Mouse (Mus musculus) liver, embryonic 15.5 days (tissue): ENCODE measurements around the gene Rgs12. TPM values are rescaled to one million over a fixed set of nuclear protein-coding genes. Genes with fewer than 3 reads are reported as not detected.

Experiments
- ATAC-seq: fragments of 200-750 bp; cut with Nextera tagmentation; 2 replicates; pipeline ENCODE4 v1.8.0; 2017; ENCODE audit warnings: moderate number of reproducible peaks, mild to moderate bottlenecking, moderate library complexity; ENCODE audit not compliant: insufficient read depth
- H3K27ac ChIP-seq: fragments of 300-500 bp; sonication (generic); replicated peaks from 2 replicates; pipeline ENCODE4 v1.5.1; 2015; ENCODE audit warnings: mild to moderate bottlenecking, inconsistent platforms
- H3K27me3 ChIP-seq: fragments of 300-500 bp; sonication (generic); 2 replicates; pipeline ENCODE4 v1.6.1; 2015; ENCODE audit warnings: mild to moderate bottlenecking, inconsistent platforms
- H3K36me3 ChIP-seq: fragments of 300-500 bp; sonication (generic); replicated peaks from 2 replicates; pipeline ENCODE4 v1.6.1; 2015; ENCODE audit warnings: moderate library complexity, mild to moderate bottlenecking, inconsistent platforms
- H3K4me1 ChIP-seq: fragments of 300-500 bp; sonication (generic); replicated peaks from 2 replicates; pipeline ENCODE4 v1.6.1; 2015; ENCODE audit warnings: inconsistent platforms
- H3K4me2 ChIP-seq: fragments of 300-500 bp; sonication (generic); 2 replicates; pipeline ENCODE4 v1.6.1; 2015; ENCODE audit warnings: moderate library complexity, mild to moderate bottlenecking, inconsistent platforms
- H3K4me3 ChIP-seq: fragments of 300-500 bp; sonication (generic); replicated peaks from 2 replicates; pipeline ENCODE4 v1.5.1; 2015; ENCODE audit warnings: mild to moderate bottlenecking, inconsistent platforms
- H3K9ac ChIP-seq: fragments of 300-500 bp; sonication (generic); 2 replicates; pipeline ENCODE4 v1.6.1; 2015; ENCODE audit warnings: moderate library complexity, mild to moderate bottlenecking, inconsistent platforms
- H3K9me3 ChIP-seq: fragments of 300-500 bp; sonication (generic); replicated peaks from 2 replicates; pipeline ENCODE4 v1.6.1; 2016; ENCODE audit warnings: inconsistent platforms
- WGBS: fragments of 180-500 bp; shearing (Covaris S2); methylation state at CpG from one replicate; pipeline ENCODE4 v1.1.7; 2015; ENCODE audit warnings: mixed read lengths; ENCODE audit not compliant: insufficient replicate concordance; 5-methylcytosine and 5-hydroxymethylcytosine counted together
- polyA plus RNA-seq: library from polyadenylated mRNA; unstranded; fragments of >200 nt; fragmentation: Nextera tagmentation; extraction: Ambion mirVana; gene quantifications from 2 replicates; pipeline ENCODE4 v1.2.1, GENCODE M21; 2015

Gene Rgs12
- polyA plus RNA-seq, 1 experiment from 2014 or later, result 17.0 TPM

DNA sequence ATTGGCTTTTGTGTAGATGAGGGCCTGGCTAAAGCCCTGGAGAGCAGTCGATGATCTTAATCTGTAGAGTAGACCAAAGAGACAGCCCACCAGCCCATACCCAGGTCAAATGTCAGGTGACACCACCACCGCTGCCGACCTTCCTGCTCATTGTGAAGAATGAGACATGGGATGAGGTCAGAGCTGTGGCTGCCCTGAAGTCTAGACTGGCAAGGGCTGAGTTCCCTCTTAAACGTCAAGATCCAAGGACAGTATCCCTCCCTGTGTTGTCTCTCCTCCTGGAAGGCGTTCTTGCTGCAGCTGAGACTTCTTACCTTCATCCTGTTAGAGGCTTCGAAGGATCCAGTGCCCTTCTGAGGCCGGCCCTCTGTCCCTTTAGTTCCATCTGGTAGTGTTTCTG lies 6.9 kb downstream of the Rgs12 start:
- no peak for ATAC-seq
- no peak overlapping the region for H3K27ac ChIP-seq
- peaks cover 88% of the 10 kb centered on the region for H3K4me1 ChIP-seq
- no peaks in the 10 kb centered on the region for H3K36me3 ChIP-seq
- WGBS, result 72% methylated on average over 7 of the region's 7 CpGs
- H3K4me3 ChIP-seq, result no peak overlapping the region
- H3K9me3 ChIP-seq, result no peaks in the 10 kb centered on the region
- no peak overlapping the region for H3K9ac ChIP-seq
- H3K27me3 ChIP-seq, result no peaks in the 10 kb centered on the region
- H3K4me2 ChIP-seq, result no peak overlapping the region

- peaks cover 91% of the 10 kb centered on the region for H3K4me1 ChIP-seq
- H3K4me2 ChIP-seq, result no peak overlapping the region
- no peaks in the 10 kb centered on the region for H3K27me3 ChIP-seq
- WGBS, result 60% methylated on average over 2 of the region's 2 CpGs
- H3K27ac ChIP-seq, result peak overlapping the region; percentile 20; the same call in 1 of the 2 replicates
- no peaks in the 10 kb centered on the region for H3K9me3 ChIP-seq
- no peak for ATAC-seq
- no peak overlapping the region for H3K4me3 ChIP-seq
- no peaks in the 10 kb centered on the region for H3K36me3 ChIP-seq
- H3K9ac ChIP-seq, result no peak overlapping the region
Measured at GRCm38 (mm10) chr5:34957015-34957414, 7.8 kb downstream of the Rgs12 start.

DNA sequence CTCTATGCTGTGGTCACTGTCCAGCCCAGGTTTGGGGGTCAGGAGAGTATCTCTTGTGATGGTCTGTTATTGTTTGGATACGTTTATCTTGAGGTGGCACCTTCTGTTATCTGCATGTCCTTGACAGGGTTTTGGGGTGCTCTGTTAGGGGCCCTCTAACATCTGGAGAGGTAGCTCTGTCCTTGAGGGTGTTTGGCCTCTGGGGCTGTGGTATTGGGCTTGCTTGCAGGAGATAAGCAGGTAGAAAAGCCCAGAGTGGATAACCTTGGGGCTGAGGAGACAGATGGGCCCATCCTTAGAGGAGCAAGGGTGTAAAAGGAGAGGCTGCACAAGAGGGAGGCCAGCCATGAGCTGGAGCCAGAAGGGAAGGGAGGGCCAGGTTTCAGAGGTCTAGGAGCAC lies 10.8 kb downstream of the Rgs12 start:
- WGBS, result 10% methylated on average over 1 of the region's 1 CpGs
- Histone ChIP-seq H3K27ac (peak overlapping the region; percentile 88), H3K27me3 (no peaks in the 10 kb centered on the region), H3K4me3 (no peak overlapping the region), H3K36me3 (peaks cover 6% of the 10 kb centered on the region), H3K9ac (peak overlapping the region; percentile 16; the same call in 1 of the 2 replicates), H3K4me1 (peaks cover 83% of the 10 kb centered on the region), H3K9me3 (no peaks in the 10 kb centered on the region), H3K4me2 (peak overlapping the region; percentile 51)
- ATAC-seq, result peak; percentile 95

DNA sequence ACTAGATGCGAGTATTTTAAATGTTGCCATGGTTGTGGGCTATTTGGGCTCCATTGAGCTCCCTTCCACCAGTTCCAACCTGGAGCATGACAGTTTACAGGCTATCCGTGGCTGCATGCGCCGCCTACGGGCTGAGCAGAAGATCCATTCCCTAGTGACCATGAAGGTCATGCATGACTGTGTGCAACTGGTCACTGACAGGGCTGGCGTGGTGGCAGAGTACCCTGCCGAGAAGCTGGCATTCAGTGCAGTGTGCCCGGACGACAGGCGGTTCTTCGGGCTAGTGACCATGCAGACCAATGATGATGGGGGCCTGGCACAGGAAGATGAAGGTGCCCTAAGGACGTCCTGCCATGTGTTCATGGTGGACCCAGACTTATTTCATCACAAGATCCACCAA lies 16.3 kb downstream of the Rgs12 start:
- H3K27me3 ChIP-seq, result no peaks in the 10 kb centered on the region
- no peak overlapping the region for H3K9ac ChIP-seq
- peaks cover 29% of the 10 kb centered on the region for H3K36me3 ChIP-seq
- H3K4me3 ChIP-seq, result no peak overlapping the region
- no peak for ATAC-seq
- H3K4me1 ChIP-seq, result peaks cover 67% of the 10 kb centered on the region
- H3K9me3 ChIP-seq, result no peaks in the 10 kb centered on the region
- no peak overlapping the region for H3K27ac ChIP-seq
- H3K4me2 ChIP-seq, result no peak overlapping the region
- WGBS, result 92% methylated on average over 12 of the region's 12 CpGs

DNA sequence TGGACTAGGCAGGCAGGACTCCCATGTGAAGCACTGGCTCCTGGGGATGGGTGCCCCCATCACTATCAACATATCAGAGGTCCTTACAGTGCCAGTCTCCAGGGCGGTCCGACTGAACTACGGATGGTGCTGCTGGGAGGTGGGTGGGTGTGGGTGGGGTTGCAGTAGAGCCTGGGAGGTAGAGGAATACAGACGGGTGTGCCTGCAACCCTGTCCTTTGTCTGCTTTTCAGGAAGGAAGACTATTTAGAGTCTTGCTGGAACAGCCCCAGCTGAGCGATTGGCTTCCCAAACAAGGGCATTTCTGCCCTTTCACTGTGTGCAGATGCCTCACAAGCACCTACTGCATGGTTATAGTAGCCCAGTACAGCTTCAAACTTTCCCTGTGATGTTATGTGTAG lies 19.1 kb downstream of the Rgs12 start:
- no peaks in the 10 kb centered on the region for H3K27me3 ChIP-seq
- peak overlapping the region; percentile 21 for H3K4me2 ChIP-seq
- H3K27ac ChIP-seq, result peak overlapping the region; percentile 73
- H3K9ac ChIP-seq, result no peak overlapping the region
- H3K9me3 ChIP-seq, result no peaks in the 10 kb centered on the region
- H3K4me1 ChIP-seq, result peaks cover 67% of the 10 kb centered on the region
- H3K36me3 ChIP-seq, result peaks cover 29% of the 10 kb centered on the region
- ATAC-seq, result peak; percentile 65
- WGBS, result 32% methylated on average over 5 of the region's 5 CpGs
- H3K4me3 ChIP-seq, result no peak overlapping the region

- 46% methylated on average over 3 of the region's 3 CpGs for WGBS
- H3K27ac ChIP-seq, result peak overlapping the region; percentile 89
Measured at GRCm38 (mm10) chr5:34972471-34972870, 23.2 kb downstream of the Rgs12 start.

GRCm38 (mm10) chr5:34973560-34974317 lies 24.5 kb downstream of the Rgs12 start:
- H3K36me3 ChIP-seq, result peaks cover 12% of the 10 kb centered on the region
- H3K27ac ChIP-seq, result peak overlapping the region; percentile 89
- no peaks in the 10 kb centered on the region for H3K9me3 ChIP-seq
- ATAC-seq, result no peak
- no peaks in the 10 kb centered on the region for H3K27me3 ChIP-seq
- WGBS, result 67% methylated on average over 8 of the region's 8 CpGs
- H3K4me2 ChIP-seq, result peak overlapping the region; percentile 68; the same call in 1 of the 2 replicates
- peaks cover 95% of the 10 kb centered on the region for H3K4me1 ChIP-seq
- no peak overlapping the region for H3K4me3 ChIP-seq
- peak overlapping the region; percentile 44; the same call in 1 of the 2 replicates for H3K9ac ChIP-seq

More at GRCm38 (mm10) chr5:34972471-34972870, 23.2 kb downstream of the Rgs12 start:
- no peak overlapping the region for H3K4me3 ChIP-seq
- H3K4me2 ChIP-seq, result no peak overlapping the region
- no peak for ATAC-seq
- H3K36me3 ChIP-seq, result 0 out of 2 replicates have a peak, but pooled peaks cover 4% of the 10 kb centered on the region
- H3K4me1 ChIP-seq, result peaks cover 98% of the 10 kb centered on the region
- no peaks in the 10 kb centered on the region for H3K27me3 ChIP-seq
- no peak overlapping the region for H3K9ac ChIP-seq
- H3K9me3 ChIP-seq, result no peaks in the 10 kb centered on the region

DNA sequence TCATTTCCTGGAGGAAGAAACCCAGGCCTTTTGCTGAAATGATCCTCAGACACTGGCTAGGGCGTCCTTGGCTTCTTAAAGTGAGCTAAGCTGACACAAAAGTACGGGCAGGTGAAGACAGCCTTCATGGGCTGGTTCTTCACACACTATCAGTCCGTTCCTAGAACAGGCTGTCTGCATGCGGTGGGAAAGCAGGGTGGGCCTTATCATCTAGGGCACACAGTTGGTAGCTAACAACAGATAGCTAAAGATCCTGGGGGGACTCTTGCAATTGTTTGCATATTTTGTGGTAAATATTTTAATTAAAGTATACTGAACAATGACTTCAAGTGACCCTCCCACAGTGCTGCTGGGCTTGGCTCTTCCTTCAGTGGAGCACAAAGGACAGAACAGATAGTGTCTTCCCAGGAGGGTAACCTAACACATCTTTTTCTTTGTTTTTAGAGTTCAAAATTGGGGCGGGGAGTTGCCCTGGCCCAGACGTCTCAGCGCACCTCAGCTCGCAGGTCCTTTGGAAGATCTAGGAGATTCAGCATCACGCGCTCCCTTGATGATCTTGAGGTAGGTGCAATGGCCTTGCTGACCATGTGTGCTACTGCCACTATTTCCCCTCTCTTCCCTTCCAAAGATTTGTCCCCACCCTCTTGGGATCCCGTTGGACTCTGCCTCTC lies 25.7 kb downstream of the Rgs12 start:
- Histone ChIP-seq H3K4me3 (peak overlapping the region; percentile 41), H3K9me3 (no peaks in the 10 kb centered on the region)

DNA sequence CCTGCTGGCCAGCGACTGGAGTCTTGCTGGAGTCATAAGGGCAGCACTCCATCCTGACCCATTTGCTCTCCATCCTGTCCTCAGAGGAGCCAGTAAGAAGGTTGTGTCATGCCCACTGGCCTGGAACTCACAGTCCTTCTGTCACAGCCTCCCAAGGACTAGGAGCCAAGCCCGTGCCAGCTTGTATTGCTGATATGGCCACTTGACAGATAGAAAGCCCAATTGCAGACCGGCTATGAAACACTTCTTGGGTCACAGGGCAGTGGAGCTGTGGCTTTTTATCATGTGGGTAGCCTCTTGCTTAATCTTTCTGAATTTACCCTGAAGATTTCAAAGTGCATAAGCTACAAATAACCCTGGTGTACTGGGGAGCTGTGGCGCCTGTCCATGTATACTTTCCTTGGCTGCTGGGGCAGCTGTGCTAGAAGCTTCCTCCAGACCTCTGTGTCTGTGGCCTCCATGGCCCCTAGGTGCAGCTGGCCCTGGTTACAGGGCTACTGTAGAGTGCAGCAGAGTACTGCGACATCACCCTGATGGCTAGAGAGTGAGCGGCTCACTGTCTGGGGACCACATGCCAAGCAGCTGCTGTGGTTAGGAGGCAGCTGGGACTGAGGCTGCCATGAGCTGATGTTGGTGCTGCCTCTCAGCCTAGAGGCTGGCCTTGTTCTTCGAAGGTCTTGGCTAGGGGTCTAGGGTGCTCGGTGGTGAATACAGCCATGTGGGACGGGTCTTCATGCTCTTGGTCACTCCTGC lies 27.5 kb downstream of the Rgs12 start:
- H3K27me3 ChIP-seq, result no peaks in the 10 kb centered on the region
- peak overlapping the region; percentile 68 for H3K4me2 ChIP-seq
- peak; percentile 52 for ATAC-seq
- peak overlapping the region; percentile 41 for H3K4me3 ChIP-seq
- 44% methylated on average over 9 of the region's 9 CpGs for WGBS
- H3K9ac ChIP-seq, result peak overlapping the region; percentile 54
- H3K36me3 ChIP-seq, result peaks cover 18% of the 10 kb centered on the region
- no peaks in the 10 kb centered on the region for H3K9me3 ChIP-seq
- peaks cover 95% of the 10 kb centered on the region for H3K4me1 ChIP-seq
- peak overlapping the region; percentile 89 for H3K27ac ChIP-seq

More for the DNA sequence above, 25.7 kb downstream of the Rgs12 start:
- 15% methylated on average over 11 of the region's 11 CpGs for WGBS
- Histone ChIP-seq H3K9ac (peak overlapping the region; percentile 54), H3K27me3 (no peaks in the 10 kb centered on the region), H3K4me2 (peak overlapping the region; percentile 68), H3K4me1 (peaks cover 96% of the 10 kb centered on the region), H3K27ac (peak overlapping the region; percentile 89), H3K36me3 (peaks cover 12% of the 10 kb centered on the region)
- peak; percentile 90 for ATAC-seq

DNA sequence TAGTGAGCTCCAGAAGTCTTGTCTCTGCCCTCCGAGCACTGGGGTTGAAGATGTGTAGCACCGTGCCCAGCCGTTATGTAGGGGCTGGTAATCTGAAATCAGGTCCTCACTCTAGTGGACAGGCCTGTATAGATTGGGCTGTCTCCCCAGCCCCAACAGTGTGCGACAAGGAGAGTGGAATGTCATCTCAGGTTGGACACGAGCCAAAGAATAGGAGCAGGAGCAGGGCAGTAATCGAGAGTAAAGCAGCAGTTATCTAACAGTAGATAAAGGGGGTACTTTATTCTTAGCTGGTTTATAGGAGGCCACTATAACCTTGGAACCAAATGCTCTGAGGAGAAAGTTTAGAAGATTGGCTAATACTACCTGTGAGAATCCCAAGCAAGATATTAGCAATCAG lies 30.9 kb downstream of the Rgs12 start:
- H3K36me3 ChIP-seq, result peaks cover 41% of the 10 kb centered on the region
- H3K9me3 ChIP-seq, result no peaks in the 10 kb centered on the region
- H3K4me2 ChIP-seq, result peak overlapping the region; percentile 32
- H3K27ac ChIP-seq, result peak overlapping the region; percentile 29; the same call in 1 of the 2 replicates
- ATAC-seq, result no peak
- H3K9ac ChIP-seq, result no peak overlapping the region
- H3K4me1 ChIP-seq, result peaks cover 84% of the 10 kb centered on the region
- H3K27me3 ChIP-seq, result no peaks in the 10 kb centered on the region
- 35% methylated on average over 6 of the region's 6 CpGs for WGBS
- no peak overlapping the region for H3K4me3 ChIP-seq

GRCm38 (mm10) chr5:34981734-34982133 lies 32.5 kb downstream of the Rgs12 start:
- ATAC-seq, result no peak
- H3K9me3 ChIP-seq, result no peaks in the 10 kb centered on the region
- H3K36me3 ChIP-seq, result peaks cover 45% of the 10 kb centered on the region
- 62% methylated on average over 3 of the region's 3 CpGs for WGBS
- H3K9ac ChIP-seq, result no peak overlapping the region
- no peak overlapping the region for H3K27ac ChIP-seq
- H3K4me2 ChIP-seq, result no peak overlapping the region
- H3K4me1 ChIP-seq, result peaks cover 83% of the 10 kb centered on the region
- H3K4me3 ChIP-seq, result no peak overlapping the region
- H3K27me3 ChIP-seq, result no peaks in the 10 kb centered on the region
